Mouse (Mus musculus) right cerebral cortex, postnatal 14 days (tissue): ENCODE results near the gene Mrpl49.

Source experiments
- DNase-seq: peaks from one replicate; pipeline ENCODE4 v3.0.0; 2022

The Mrpl49 gene

DNA sequence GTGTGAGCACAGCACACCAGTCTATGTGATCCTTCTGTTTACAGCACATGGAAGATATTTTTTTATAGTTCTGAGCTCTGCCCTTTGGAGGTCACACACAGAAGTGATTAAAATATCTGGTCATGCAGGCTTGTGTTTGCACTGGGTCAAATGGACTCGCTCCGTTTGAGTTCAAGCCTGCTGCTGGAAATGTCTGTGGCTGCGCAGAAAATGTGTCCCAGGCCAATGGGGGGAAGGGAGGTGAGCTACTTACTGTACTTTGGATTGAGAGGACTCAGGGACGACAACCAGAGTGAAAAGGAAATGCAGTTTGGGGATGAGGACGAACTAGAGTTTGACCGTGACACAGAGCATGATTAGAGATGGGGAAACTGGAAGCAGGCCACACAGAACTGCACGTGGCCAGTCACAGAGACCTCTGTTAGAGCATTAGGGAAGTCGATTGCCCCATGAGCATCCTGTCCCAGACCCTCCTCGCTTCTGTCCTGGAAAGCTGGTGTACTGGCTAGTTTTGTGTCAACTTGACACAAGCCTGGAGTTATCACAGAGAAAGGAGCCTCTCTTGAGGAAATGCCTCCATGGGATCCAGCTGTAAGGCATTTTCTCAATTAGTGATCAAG, 21.5 kb downstream of the Mrpl49 start:
- DNase-seq = no peak

DNA sequence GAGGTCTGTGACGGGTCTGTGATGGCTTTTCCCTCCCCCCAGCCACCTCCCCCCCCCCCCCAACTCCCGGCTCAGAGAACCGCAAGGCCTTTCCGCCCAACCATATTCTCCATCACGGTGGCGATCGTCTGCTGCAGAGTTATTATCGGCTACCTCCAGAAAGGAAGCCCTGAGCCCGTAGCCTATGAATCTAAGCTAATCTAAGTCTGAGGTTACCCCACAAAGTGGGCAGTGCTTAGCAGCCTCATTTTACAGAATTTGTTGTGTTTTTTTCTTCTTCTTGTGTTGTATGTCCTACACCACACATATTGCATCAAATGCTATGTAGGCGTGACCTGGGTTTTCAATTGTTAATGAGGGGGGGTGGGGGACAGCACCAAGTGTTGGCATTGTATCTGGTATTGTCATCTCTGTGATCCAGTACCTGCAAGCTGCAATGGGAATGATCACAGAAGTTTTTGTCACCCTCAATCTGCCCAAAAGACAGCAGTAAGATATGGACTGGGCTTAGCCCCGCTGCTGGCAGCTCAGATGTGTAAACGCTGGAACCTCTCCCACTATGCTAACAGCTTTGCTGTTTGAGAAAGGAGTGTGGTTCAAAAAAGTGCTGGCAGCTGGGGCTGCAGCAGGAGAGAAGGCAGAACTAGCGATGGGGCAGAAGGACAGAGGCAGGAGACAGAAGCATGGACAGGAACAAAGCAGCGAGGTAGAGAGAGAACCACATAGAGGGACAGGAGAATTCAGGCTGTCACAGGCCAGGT, 26.9 kb downstream of the Mrpl49 start:
- no peak for DNase-seq

DNA sequence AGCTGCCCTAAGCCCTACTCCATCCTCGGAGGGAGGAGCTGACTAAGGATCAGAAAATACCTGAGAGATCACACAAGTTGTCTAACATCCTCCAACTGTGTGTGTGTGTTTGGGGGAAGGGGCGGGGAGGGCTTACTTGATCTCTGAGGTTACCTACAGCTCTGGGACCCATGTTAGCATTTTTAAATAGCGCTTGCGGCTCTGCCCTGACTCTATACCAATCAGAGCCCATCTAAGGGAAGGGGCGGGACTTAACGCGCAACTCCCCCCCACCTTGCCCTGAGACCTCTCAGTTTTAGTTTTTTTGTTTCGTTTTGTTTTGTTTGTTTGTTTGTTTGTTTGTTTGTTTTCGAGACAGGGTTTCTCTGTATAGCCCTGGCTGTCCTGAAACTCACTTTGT, 28.2 kb downstream of the Mrpl49 start:
- no peak for DNase-seq

DNA sequence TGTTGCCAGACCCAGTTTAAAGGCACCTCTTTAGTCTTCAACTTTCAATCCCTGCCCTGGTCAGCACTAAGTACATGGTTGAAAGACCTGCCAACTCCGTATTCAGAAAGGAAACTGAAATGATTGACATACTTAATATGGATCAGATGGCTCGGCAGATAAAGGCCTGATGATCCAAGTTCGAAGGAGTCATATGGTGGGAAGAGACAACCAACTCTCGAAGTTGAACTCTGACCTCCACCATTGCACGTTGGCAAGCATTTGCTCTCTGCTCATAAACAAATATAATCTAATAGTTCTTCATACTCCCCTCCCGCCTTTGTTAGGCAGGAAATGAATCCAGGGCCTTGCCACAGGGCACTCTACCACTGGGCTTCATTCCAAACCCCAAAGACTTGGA, 28.6 kb downstream of the Mrpl49 start:
- no peak for DNase-seq

DNA sequence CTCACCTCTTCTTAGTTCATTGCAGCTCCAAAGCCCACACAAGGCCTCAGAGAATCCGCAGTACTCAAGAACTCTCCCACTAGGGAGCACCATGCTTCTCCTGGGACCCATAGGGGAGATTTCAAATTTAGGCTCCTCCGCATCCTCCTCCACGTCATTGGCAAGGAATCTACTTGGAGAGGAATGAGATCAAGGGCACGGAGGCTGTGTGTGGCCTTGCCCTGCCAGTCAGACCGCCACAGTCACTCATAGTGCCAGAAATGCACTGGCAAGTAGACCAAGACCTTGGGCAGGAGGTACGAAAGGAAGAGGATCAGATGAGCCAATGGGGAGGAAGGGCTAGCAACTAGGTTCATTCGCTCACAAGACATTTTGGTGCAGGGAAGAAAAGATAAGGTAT, 33.7 kb downstream of the Mrpl49 start:
- no peak for DNase-seq

DNA sequence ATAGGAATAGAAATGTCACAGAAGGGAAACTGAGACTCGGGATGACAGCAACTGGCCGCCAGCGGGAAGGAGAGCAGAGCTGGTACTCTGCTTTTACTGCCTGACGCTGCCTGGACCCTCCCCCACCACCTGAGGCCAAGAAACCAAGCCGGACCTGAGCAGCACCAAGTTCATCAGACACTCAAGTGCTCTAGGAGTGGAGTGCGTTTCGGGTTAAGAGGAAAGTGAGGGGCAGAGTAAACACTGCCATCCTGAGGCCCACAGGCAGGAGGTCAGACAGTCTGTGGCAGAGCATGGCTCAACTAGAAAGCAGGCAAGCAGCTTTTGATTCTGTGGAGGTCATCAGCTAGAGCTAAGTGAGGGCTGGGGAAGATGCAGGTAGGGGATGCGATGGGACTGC, 34.5 kb downstream of the Mrpl49 start:
- DNase-seq = no peak

DNA sequence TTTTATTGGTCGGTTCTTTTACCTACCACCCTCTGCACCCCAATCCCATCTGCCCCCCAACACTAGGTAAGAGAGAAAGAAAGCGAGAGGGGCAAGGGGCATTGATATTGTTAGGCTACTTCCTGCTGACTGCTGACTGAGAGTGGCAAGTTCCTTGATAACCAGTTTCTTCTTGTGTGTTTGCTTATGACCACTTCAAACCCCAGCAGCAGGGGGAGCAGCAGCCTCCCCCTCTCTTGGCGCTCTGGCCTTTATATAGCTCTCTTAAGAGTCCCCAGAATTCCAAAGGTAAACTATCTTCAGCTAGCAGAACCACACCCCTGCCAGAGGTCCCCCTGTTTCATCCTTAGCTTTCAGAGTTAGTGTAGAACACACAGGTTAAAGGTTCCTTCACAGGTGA, 37.3 kb downstream of the Mrpl49 start:
- DNase-seq = no peak

DNA sequence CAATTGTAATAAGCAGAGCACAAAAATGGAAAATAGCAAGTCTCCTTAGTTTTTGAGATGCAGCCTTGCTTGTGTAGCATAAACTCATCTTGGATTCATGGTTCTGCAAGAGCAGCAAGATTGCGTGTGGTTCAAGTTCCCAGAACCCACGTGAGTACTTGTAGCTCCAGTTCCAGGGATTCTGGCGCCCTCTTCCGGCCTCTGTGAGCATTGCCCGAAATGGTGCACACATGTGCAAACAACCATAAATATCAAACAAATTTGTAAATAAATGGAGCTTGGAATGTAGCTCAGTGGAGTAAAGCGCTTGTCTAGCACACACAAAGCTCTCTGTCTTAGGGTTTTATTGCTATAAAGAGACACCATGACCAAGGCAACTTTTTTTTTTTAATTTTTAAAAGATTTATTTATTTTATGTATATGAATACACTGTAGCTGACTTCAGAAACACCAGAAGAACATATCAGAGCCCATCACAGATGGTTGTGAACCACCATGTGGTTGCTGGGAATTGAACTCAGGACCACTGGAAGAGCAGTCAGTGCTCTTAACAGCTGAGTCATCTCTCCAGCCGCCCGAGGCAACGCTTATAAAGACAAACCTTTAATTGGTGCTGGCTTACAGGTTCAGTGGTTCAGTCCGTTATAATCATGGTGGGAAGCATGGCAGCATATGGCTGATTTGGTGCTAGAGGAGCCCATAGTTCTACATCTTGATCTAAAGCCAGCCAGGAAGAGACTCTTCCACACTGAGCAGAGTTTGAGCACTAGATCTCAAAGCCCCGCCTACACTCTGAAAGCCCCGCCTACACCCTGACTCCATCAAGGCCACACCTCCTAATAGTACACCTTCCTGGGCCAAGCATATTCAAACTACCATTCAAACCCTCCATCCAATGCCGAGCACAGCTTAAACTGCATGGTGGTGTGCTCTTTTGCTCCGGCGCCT, 39.2 kb downstream of the Mrpl49 start:
- DNase-seq = peak; percentile 89

DNA sequence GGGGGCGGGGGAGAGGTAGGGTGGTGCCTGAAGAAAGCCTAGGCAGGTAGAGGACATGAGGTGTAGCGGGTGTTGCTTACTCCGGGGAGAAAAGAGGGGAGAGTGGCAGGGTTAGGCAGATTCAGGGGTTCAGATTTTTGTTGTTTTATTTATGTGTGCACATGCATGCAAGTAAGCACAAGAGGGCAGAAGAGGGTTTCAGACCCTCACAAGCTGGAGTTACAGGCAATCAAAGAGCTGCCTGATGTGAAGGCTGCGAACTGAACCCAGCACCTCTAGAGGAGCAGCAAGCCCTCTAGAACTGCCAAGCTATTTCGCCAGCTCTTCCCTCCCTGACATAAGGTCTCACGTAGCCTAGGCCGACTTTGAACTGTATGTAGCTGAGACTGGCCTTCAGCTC, 41.1 kb downstream of the Mrpl49 start:
- no peak for DNase-seq

DNA sequence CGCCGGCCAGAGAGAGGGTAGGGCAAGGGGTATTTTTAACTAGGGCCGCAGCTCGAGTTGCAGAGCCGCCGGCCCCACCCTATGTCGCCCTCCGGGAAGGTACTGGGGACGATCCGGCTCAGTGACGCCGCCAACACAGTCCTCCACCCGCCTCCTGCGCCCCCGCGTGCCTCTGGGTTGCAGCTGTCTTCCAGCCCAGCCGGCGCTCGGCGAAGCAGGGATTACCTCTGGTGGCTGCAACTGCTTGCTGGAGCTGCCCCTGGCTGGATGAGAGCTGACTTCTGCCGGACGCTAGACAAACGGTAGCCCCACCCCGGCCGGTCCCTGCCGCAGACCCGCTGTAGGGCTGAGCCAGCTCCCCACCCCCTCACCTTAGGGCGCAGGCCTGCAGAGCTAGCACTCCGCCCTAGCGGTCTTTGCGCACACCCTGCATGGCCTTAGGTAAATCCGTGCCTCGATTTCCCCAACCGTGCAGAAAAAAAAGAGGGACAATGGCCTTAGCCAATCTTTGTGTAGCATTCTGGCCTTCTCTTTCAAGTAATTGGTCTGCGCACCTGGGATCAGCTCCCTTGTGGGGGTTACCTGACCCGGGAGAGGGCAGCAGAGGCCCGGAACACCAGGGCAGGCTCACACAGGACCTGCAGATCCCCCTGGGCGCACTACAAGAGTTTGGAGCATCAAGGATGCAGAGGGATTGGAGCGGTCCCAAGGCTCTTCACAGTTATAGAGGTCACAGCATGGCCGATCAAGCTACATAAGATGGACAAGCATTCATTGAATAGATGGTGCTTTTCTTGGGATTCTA, 41.9 kb downstream of the Mrpl49 start, which contains the start of gene Capn1:
TSS of gene Capn1 (minus strand) at position 387 of the 805 bp plus-strand sequence.
- DNase-seq = peak; percentile 68

DNA sequence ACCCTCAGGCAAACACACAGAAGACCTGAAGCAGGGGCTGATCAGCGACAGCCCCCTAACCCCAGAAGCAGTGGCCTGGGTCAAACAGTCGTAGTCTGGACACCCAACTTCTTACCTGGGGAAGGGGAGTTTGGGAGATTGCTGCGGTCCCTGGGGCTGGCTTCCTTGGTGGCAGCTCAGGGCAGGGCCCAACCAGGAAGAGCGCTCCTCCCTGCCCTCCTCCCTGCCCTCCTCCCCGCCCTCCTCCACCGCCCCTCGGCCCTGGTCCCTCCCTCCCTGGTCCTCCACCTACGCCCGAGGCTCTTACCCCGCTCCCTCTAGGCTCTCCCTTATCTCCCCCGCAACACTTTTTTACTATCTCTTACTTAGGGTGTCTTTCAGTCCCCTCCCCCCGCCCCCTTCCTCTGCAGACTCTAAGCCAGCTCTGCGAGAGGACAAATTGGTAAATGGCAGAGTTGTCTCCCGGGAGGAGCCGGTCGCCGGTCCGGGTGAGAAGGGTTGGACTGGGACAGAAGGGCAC, 42.5 kb downstream of the Mrpl49 start:
- DNase-seq = no peak

DNA sequence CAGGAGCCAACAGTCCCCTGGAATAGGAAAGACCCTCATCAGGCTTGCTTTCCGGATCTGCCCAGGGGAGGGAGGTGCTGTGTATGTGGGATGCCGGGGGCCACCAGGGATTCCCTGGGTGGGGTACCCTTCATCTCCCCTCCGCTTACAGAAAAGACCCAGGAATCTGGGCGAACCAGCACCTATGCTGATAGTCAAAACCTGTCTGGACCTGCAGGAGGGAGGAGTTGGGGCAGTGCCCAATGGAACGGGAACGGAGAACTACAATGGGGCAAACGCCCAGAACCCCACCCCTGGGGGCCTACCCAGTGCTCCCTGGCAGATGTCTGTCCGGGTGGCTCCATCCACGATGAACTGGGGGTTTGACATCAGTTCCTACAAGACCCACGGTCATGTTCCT, 43.9 kb downstream of the Mrpl49 start:
- DNase-seq = no peak

DNA sequence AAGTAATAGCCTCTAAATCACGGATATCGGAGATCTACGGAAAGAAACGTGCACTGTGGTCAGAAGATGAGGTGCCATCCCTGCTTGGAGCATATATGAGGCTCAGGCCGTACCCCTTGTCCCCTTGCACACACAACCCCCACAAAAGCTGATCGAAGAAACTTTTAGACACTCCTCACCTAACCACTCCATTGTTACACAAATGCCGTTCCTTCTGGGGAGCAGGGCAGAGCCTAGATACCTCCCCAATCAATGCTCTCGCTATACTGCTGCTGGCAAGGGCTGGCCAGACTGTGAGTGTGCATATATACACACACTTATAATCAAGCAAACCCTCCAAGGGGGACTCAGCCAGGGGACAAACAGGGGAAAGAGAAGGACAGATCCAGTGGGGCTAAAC, 48.4 kb downstream of the Mrpl49 start:
- no peak for DNase-seq

DNA sequence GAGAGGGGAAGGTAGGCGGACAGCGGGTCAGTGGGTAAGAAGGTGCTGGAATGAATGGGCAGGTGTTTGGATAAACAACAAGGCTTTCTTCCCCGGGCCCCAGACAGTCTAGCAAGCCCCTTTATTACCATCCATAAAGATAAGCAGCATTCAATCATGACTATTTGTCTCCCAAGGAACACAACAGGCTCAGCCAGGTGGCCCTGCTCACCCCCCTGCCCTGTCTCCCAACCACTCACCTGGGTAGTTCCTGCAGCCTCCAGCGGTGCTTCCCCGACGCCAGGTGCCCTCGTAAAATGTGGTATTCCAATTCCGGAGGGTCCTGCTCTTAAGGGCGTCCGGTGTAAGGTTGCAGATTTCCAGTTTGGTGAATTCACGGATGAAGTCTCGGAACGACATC, 50.6 kb downstream of the Mrpl49 start:
- no peak for DNase-seq

DNA sequence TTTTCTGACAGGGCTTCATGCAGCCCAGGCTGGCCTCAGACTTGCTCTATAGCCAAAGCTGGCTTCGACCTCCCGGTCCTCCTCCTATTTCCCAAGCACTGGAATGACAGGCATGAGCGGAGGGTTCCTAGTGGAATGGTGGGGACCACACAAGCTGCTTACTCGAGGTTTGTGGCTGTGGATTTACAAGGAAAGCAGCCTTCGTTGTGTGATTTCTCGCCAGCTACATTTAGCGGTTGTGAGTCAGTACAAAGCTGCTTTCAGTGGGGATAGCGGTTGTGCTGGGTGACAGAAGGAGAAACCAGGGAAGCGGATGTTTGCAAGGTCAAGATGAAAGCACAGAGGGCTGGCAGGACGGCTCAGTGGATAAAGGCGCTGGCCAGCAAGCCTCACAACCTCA, 52.0 kb downstream of the Mrpl49 start:
- DNase-seq = no peak
